Mouse (Mus musculus) 3T3-L1 (cell line): ENCODE results near the gene Dnm1l.
A peak's percentile ranks its signal among the peaks of the same experiment; 100 is the strongest.
"Not testable (repeated sequence)": the region's sequence is repeated elsewhere in the genome, so short reads cannot be mapped to it uniquely, and the experiment has no call there.

Source experiments
- DNase-seq: peaks from one replicate; pipeline ENCODE4 v3.0.0-alpha.2; 2015; ENCODE audit warnings: low read depth, low spot score

Dnm1l gene

GRCm38 (mm10) chr16:16358481-16359100 lies at the start of gene Dnm1l:
TSS of gene Dnm1l (minus strand) at chr16:16358959.
- peak; percentile 91 for DNase-seq

DNA sequence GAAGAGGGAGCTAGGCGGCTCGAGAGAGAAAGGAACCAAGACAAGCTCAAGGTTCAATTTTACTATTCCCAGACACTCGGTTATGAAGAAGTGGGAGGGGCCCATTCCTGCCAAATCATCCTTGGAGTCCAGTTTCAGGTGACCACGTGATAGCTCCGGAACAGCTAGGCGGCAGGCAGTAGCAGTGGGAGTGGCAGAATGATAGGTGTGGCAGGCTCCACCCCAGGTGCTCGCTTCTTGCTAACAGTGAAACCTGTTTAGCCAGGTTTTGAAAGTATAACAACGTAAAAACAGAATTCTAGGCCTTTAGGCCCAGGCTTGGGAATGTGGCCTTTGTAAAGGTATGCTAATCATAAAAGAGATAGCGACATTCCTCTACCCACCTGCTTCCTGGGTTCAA lies 8.5 kb upstream of the Dnm1l start:
- not testable (repeated sequence) for DNase-seq

DNA sequence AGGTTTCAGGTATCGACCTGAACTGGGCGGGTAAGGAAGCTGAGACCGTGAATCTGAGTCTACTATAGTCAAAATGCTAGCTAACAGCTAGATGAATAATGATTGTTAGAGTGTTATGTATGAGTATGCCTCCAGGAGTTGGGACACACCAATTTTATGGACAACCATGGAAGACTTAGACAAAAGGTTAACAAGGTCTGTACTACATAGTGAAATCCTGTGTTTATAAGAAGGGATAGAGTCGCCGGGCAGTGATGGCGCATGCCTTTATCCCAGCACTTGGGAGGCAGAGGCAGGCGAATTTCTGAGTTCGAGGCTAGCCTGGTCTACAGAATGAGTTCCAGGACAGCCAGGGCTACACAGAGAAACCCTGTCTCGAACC lies 333 bp upstream of the Dnm1l start:
- not testable (repeated sequence) for DNase-seq

GRCm38 (mm10) chr16:16357908-16358307 lies 851 bp downstream of the Dnm1l start:
- DNase-seq, result peak; percentile 52

GRCm38 (mm10) chr16:16346420-16346819 lies 12.3 kb downstream of the Dnm1l start:
- DNase-seq, result peak; percentile 47

GRCm38 (mm10) chr16:16325775-16326336 lies 32.9 kb downstream of the Dnm1l start:
- no peak for DNase-seq

DNA sequence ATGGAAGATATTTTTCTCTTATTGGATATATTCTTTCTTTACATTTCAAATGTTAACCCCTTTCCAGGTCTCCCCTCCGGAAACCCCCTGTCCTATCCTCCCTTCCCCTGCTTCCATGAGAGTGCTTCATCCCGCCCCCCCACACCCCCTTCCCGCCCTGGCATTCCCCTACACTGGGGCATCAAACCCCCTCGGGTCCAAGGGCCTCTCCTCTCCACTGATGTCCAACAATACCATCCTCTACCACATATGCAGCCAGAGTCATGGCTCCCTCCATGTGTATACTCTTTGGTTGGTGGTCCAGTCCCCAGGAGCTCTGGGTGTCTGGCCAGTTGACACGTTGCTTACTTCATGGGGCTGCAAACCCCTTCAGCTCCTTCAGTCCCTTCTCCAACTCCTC lies 47.4 kb downstream of the Dnm1l start:
- no peak for DNase-seq

- DNase-seq, result peak; percentile 71
Measured at GRCm38 (mm10) chr16:16303888-16304287, 54.9 kb downstream of the Dnm1l start.

DNA sequence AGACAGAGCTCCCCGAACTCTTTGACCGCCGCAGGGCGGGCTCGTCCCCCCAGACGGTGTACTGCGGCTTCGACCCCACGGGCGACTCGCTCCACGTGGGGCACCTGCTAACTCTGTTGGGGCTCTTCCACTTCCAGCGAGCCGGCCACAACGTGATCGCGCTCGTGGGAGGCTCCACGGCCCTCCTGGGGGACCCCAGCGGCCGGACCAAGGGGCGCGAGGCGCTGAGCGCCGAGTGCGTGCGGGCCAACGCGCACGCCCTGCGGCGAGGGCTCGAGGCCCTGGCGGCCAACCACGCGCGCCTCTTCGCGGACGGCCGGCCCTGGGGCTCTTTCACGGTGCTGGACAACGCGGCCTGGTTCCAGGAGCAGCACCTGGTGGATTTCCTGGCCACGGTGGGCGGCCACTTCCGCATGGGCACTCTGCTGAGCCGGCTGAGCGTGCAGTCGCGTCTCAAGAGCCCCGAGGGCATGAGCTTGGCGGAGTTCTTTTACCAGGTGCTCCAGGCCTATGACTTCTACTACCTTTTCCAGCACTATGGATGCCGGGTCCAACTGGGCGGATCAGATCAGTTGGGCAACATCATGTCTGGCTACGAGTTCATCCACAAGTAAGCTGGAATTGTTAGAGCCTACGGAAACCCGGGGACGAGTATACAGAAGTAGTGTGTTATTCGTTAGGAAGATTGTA lies 55.5 kb downstream of the Dnm1l start:
- DNase-seq, result peak; percentile 72

- peak; percentile 97 for DNase-seq
Measured at GRCm38 (mm10) chr16:16302369-16303137, 56.2 kb downstream of the Dnm1l start, which contains the start of gene Yars2. TSS of gene Yars2 (plus strand) at chr16:16302965.

GRCm38 (mm10) chr16:16273752-16274151 lies 85.0 kb downstream of the Dnm1l start:
- DNase-seq, result no peak

DNA sequence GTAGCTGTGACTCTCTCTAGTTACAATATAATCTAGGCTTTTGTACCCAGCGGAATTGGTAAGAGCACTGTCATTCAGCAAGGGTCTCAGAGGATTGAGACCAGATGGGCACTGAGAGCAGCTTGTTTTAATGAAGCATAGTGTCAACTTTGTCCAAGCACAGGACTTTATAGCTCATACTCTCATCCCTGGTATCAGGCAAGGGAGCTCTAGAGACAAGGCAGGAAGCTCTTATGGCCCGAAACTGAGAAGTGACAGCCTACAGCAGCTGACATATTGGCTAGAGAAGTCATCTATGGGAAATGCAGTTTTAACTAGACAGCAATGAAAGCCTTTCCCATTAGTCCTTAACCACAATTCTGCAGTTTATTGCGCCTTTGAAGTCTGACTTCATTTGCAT lies 85.8 kb downstream of the Dnm1l start:
- no peak for DNase-seq

GRCm38 (mm10) chr16:16262436-16262835 lies 96.3 kb downstream of the Dnm1l start:
- no peak for DNase-seq
